Mouse (Mus musculus): ENCODE results near the gene Myh14.

DNA sequence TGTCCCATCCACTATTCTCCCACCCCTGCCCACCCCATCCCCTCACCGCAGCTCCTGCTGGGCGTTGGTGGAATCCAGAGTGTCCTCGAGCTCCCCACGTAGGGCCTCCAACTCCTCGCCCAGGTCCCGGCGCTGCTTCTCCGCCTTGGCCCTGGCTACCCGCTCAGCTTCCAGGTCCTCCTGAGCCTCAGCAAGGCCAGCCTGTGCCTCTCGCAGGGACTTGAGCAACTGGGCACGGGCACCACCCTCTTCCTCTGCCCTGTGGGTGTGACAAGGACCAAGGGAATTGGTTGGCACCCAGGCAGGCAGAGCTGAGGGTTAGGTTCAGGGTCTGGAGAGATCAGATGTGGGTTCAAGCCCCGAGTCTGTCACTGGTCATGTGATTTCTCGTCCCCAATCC is 43.7 kb downstream of the Myh14 start:
- TF ChIP-seq EP300 (IDR thresholded peaks at IDR 0.05; ENCODE audit: low read length) (no peak), CTCF (conservative IDR thresholded peaks at IDR 0.05 in 1 of 2, IDR thresholded peaks at IDR 0.05 in 1 of 2; ENCODE audit: low read depth in 2 of 2, low read length in 2 of 2) (no peak), MXI1 (IDR thresholded peaks at IDR 0.05; ENCODE audit: low read depth, low read length) (no peak), TBP (conservative IDR thresholded peaks at IDR 0.05; ENCODE audit: low read depth, low read length) (no peak), HCFC1 (IDR thresholded peaks at IDR 0.05; ENCODE audit: low read depth, low read length) (no peak), NRF1 (IDR thresholded peaks at IDR 0.05; ENCODE audit: low read depth, low read length) (no peak), CHD2 (IDR thresholded peaks at IDR 0.05; ENCODE audit: low read length) (no peak), MAFK (IDR thresholded peaks at IDR 0.05; ENCODE audit: insufficient replicate concordance, low read length) (no peak)

Measured in CH12.LX (cell line).